Mouse (Mus musculus) G1E (cell line): ENCODE results near the gene Dock2. TPM values are rescaled to one million over a fixed set of nuclear protein-coding genes. Genes with fewer than 3 reads are reported as not detected.

Source experiments
- ATAC-seq: 2 replicates; pipeline ENCODE4 v1.8.0; 2016; ENCODE audit warnings: mild to moderate bottlenecking; ENCODE audit not compliant: insufficient number of reproducible peaks, poor library complexity, low FRiP score, severe bottlenecking; ENCODE audit errors: extremely low read depth
- DNase-seq: peaks from one replicate; pipeline ENCODE4 v3.0.0; 2012; ENCODE audit warnings: low spot score
- H3K27me3 ChIP-seq: 2 replicates; pipeline ENCODE4 v1.6.1; 2012; ENCODE audit warnings: mild to moderate bottlenecking, low read length, inconsistent platforms; ENCODE audit not compliant: insufficient read depth
- H3K36me3 ChIP-seq: replicated peaks from 2 replicates; pipeline ENCODE3; 2012; ENCODE audit warnings: mild to moderate bottlenecking, inconsistent platforms
- H3K4me1 ChIP-seq: 2 replicates; pipeline ENCODE4 v1.6.1; 2012; ENCODE audit warnings: low read depth, low read length, inconsistent platforms, mixed read lengths; ENCODE audit not compliant: insufficient read depth
- H3K4me3 ChIP-seq: 2 replicates; pipeline ENCODE4 v1.5.1; 2012; ENCODE audit warnings: low read depth, mild to moderate bottlenecking, inconsistent platforms, low read length, moderate library complexity, mixed read lengths
- H3K9me3 ChIP-seq: replicated peaks from 2 replicates; pipeline ENCODE4 v1.6.1; 2012; ENCODE audit warnings: inconsistent platforms
- CTCF ChIP-seq: IDR thresholded peaks from 2 replicates; pipeline ENCODE4 v1.5.1; 2012; ENCODE audit warnings: low read depth, low read length, inconsistent platforms, mixed read lengths
- GATA1 ChIP-seq: IDR thresholded peaks from 2 replicates; pipeline ENCODE4 v1.6.1; 2012; ENCODE audit warnings: borderline replicate concordance, low read length, inconsistent platforms, mixed read lengths
- GATA2 ChIP-seq: IDR thresholded peaks from 2 replicates; pipeline ENCODE4 v1.6.1; 2012; ENCODE audit warnings: low read depth, low read length, inconsistent platforms, borderline replicate concordance
- POLR2AphosphoS5 ChIP-seq: IDR thresholded peaks from 2 replicates; pipeline ENCODE4 v1.6.1; 2012; ENCODE audit warnings: low read depth, low read length, inconsistent platforms; ENCODE audit not compliant: insufficient replicate concordance
- TAL1 ChIP-seq: conservative IDR thresholded peaks from 2 replicates; pipeline ENCODE4 v1.6.1; 2012; ENCODE audit warnings: low read depth, low read length, inconsistent platforms, mixed read lengths
- polyA plus RNA-seq: library from polyadenylated mRNA; stranded (reverse); fragments of >175 nt; gene quantifications from 2 replicates; pipeline ENCODE4 v1.2.3, GENCODE M21; 2012
- total RNA-seq, 2 experiments: library from RNA; stranded (forward) in 1 of 2; stranded (reverse) in 1 of 2; fragments of 200-1000 nt in 1 of 2; fragments of >200 nt in 1 of 2; fragmentation: Nextera tagmentation in 1 of 2; gene quantifications; 2 replicates each; pipeline ENCODE4 v1.2.3; 2014 to 2017

Dock2 gene
- total and polyA plus RNA-seq, 3 experiments: 2.8 to 20.0 (median 4.7) TPM

- no peaks in the 10 kb centered on the region for H3K36me3 ChIP-seq
- no peak for TF ChIP-seq TAL1
- TF ChIP-seq CTCF: no peak
- no peak for TF ChIP-seq POLR2AphosphoS5
- TF ChIP-seq GATA2: no peak
- TF ChIP-seq GATA1: no peak
- no peak for DNase-seq
Measured at GRCm38 (mm10) chr11:34469792-34470191, 313.9 kb downstream of the Dock2 start.

GRCm38 (mm10) chr11:34468571-34468970 lies 315.1 kb downstream of the Dock2 start:
- TF ChIP-seq CTCF (no peak), TAL1 (no peak), POLR2AphosphoS5 (no peak), GATA2 (no peak), GATA1 (no peak)
- ATAC-seq (no peak), DNase-seq (no peak)
- Histone ChIP-seq H3K9me3 (peaks cover 37% of the 10 kb centered on the region), H3K27me3 (no peaks in the 10 kb centered on the region), H3K36me3 (no peaks in the 10 kb centered on the region), H3K4me3 (no peak overlapping the region), H3K4me1 (no peaks in the 10 kb centered on the region)

More at GRCm38 (mm10) chr11:34469792-34470191, 313.9 kb downstream of the Dock2 start:
- no peaks in the 10 kb centered on the region for H3K4me1 ChIP-seq
- peaks cover 35% of the 10 kb centered on the region for H3K9me3 ChIP-seq
- H3K4me3 ChIP-seq: no peak overlapping the region
- H3K27me3 ChIP-seq: no peaks in the 10 kb centered on the region
- no peak for ATAC-seq

- Histone ChIP-seq H3K4me3 (no peak overlapping the region), H3K9me3 (peaks cover 31% of the 10 kb centered on the region), H3K36me3 (no peaks in the 10 kb centered on the region), H3K4me1 (no peaks in the 10 kb centered on the region), H3K27me3 (no peaks in the 10 kb centered on the region)
- TF ChIP-seq POLR2AphosphoS5 (no peak), CTCF (no peak), GATA1 (no peak), GATA2 (no peak), TAL1 (no peak)
- no peak for DNase-seq
- no peak for ATAC-seq
Measured at GRCm38 (mm10) chr11:34467056-34467455, 316.6 kb downstream of the Dock2 start.

GRCm38 (mm10) chr11:34449944-34450343 lies 333.7 kb downstream of the Dock2 start:
- Histone ChIP-seq H3K27me3 (no peaks in the 10 kb centered on the region), H3K4me3 (no peak overlapping the region), H3K4me1 (no peaks in the 10 kb centered on the region), H3K36me3 (no peaks in the 10 kb centered on the region), H3K9me3 (peaks cover 3% of the 10 kb centered on the region)
- DNase-seq (no peak), ATAC-seq (no peak)
- TF ChIP-seq POLR2AphosphoS5 (no peak), GATA2 (no peak)

- no peaks in the 10 kb centered on the region for H3K27me3 ChIP-seq
- no peak for TF ChIP-seq POLR2AphosphoS5
- no peak for TF ChIP-seq GATA2
- no peak for TF ChIP-seq GATA1
- TF ChIP-seq TAL1: no peak
- TF ChIP-seq CTCF: no peak
- no peaks in the 10 kb centered on the region for H3K4me1 ChIP-seq
- no peaks in the 10 kb centered on the region for H3K36me3 ChIP-seq
- no peak for DNase-seq
- no peak overlapping the region for H3K4me3 ChIP-seq
- H3K9me3 ChIP-seq: peaks cover 4% of the 10 kb centered on the region; the same call in 1 of the 2 replicates
- no peak for ATAC-seq
Measured at GRCm38 (mm10) chr11:34447891-34448290, 335.8 kb downstream of the Dock2 start.

DNA sequence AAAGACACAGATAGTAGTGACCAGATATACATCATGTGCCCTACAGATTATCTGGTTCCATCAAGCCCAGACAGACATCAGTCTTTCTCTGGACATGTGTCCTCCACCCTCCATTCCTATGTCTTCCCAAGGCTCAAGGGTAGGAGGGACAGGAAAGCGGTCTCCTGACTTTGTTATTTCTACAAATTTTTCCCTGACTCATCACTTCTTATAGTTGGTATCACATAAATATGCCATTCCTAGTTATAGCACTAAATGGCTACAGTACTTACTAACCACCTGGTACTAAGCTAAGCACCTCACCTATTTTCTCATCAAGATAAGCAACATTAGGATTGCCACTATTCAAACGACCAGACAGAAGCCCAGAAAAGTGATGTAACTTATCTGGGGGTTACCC lies 345.3 kb downstream of the Dock2 start:
- H3K4me3 ChIP-seq: no peak overlapping the region
- peaks cover 16% of the 10 kb centered on the region for H3K9me3 ChIP-seq
- no peaks in the 10 kb centered on the region for H3K4me1 ChIP-seq
- no peaks in the 10 kb centered on the region for H3K36me3 ChIP-seq
- no peak for ATAC-seq
- no peak for DNase-seq
- TF ChIP-seq POLR2AphosphoS5 (no peak), CTCF (no peak), GATA1 (no peak), GATA2 (no peak), TAL1 (no peak)
- H3K27me3 ChIP-seq: no peaks in the 10 kb centered on the region

DNA sequence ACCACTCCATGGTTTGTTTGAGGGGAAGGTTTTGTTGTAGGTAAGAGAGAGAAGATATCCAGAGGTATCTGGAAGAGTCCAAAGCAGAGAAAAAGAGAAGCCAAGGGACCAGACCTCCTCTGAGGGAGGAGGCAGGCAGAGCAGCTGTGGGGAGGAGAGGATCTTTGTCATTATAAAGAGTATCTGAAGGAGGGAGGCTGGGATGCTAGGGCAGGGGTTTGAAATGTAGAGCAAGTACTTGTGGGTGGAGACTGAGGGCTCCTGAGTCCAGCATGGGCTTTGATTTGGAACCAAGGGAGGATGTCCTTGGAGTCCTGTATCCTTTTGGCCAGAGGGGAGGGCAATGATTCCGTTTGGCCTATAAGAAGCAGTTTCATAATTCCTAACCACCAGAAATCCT lies 346.2 kb downstream of the Dock2 start:
- H3K9me3 ChIP-seq: peaks cover 19% of the 10 kb centered on the region
- TF ChIP-seq POLR2AphosphoS5: no peak
- no peak for TF ChIP-seq GATA2
- no peak for TF ChIP-seq GATA1
- TF ChIP-seq TAL1: no peak
- TF ChIP-seq CTCF: no peak
- H3K36me3 ChIP-seq: no peaks in the 10 kb centered on the region
- DNase-seq (no peak), ATAC-seq (no peak)
- no peak overlapping the region for H3K4me3 ChIP-seq
- H3K4me1 ChIP-seq: no peaks in the 10 kb centered on the region
- H3K27me3 ChIP-seq: no peaks in the 10 kb centered on the region
